Mouse (Mus musculus): Measurements from ENCODE around the gene Phlpp1.

Gene Phlpp1

DNA sequence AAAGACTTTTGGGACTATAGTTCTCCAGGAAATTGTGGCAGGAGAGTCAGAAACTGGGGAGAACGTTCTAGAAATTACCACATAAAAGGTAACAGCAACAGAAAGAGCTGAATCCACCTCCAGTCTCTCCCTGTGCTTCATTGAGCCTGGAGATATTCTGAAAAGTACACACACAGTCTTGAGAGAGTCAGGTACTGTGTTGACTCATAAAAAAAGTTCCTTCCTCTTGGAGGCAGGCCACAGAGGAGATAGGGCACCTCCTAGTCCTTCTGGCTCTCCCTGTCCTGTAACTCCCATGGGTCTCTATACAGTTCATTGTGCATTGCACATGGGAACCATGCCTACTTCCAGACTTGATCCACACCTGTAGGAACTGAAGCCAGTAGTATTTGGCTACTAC, 149.0 kb downstream of the Phlpp1 start:
- no peak for DNase-seq (ENCODE audit: low spot score)

DNA sequence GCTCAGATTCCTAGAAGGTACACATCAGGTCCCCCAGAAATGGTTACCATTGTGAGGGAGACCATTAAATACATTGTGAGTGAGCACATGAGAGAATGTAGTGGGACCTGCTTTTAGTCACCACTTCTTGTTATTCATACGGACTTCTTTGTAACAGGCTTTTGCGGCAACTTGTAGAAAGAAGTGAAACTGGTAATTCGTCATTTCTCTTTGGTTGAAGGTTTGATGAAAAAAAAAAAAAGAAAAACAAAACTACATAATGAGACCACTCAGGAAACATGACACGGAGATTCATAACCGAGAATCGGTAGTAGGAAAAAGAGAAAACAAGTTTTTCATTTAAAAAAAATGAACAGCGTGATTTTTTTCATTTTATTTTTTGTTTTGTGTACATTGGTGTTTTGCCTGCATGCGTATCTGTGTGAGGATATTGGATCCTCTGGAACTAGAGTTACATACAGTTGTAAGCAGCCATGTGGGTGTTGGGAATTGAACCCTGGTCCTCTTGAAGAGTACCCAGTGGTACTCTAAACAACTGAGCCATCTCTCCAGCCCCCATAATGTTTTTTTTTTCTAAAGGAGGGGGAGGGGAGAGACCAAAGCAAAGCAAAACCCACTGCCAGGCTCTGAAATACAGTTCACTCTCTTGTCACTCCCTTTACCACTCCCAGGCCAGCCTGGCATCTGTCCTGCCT, 150.0 kb downstream of the Phlpp1 start:
- no peak for DNase-seq (ENCODE audit: low spot score)

DNA sequence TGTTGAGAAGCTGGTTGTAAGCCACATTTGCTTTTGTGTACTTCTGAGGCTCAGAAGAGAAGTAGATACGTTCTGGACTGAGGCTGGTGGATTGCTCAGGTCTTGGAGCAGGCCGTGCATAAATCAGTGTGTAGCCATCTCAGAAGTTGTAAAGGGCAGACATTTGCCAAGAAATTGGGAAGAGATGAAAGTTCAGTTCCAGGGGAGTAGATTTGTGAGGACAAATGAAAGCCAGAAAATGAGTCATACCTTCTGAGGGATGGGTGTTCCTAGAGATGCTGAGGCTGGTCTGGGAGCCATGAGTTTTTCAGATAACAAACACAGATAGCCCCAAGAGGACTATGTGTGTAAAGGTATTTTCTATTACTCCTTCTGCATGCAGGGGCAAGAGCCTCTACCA, 155.1 kb downstream of the Phlpp1 start:
- no peak for DNase-seq (ENCODE audit: low spot score)

DNA sequence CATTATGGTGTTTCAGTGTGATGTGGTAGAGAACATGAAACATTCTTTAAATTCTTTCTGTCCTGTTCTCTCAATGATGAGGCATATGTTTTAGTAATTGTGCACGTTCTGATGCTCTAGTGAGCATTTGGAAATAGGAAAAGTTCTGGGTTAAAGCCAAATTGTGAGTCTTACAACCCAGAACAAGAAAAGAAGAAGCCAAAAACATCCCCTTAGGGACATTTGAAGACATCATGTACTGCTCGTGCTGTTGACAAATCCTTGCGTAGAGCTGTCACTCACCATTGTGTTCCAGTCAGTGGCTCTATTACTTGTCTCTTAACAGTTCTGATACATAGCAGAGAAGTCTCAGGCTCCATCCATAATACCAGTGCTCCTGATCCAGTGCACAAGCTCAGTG, 170.5 kb downstream of the Phlpp1 start:
- no peak for DNase-seq (ENCODE audit: low spot score)

DNA sequence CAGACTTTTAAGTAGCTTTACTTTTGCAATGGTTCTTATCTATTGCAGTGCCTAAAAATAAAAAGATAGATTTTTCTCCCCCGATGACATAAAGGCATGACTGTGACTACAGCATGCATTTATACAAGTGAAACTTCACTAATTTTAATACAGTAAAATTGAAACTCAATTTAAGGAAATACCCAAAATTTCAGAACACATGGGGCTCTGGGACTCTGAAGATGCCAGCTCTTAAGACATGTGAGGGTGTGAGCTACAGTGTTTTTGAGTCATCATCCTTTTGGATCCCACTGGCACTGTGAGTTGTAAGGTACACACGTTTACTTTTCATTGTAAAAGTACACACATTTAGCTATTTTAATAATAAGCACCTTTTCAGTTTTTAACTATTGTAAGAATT, 173.7 kb downstream of the Phlpp1 start:
- no peak for DNase-seq (ENCODE audit: low spot score)

DNA sequence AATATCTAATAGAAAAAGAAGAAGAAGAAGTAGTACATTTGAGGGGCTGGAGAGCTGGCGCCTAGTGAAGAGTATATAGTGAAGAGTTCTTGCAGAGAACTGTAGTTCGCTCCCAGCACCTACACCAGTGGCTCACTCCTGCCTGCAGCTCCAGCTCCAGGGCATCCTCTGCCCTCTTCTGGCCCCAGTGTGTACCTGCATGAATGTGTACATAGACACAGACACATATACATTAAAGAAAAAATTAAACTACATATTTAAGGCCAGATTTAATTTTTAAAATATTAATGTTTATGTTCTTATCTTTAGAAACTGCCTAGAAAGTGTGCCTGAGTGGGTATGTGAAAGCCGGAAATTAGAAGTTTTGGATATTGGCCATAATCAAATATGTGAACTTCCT, 175.2 kb downstream of the Phlpp1 start:
- no peak for DNase-seq (ENCODE audit: low spot score)

DNA sequence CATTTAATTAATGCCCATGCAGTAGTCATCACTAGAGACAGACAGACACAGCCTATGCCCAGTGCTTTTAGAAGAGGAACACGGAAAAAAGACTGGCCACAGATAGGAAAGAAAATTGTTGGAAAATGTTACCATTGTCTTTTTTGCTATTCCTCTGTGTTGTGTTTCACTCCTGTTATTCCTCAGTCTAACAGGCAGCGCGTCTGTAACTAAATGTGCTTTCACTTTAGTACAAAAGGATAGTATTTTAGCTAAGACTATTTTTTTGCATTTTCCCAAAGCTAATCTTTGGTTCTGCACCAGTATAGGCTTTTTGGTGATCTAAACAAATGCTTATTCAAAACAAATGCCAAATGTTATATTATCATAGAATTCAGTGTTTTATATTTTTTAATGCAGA, 177.6 kb downstream of the Phlpp1 start:
- DNase-seq (ENCODE audit: low spot score) = no peak

DNA sequence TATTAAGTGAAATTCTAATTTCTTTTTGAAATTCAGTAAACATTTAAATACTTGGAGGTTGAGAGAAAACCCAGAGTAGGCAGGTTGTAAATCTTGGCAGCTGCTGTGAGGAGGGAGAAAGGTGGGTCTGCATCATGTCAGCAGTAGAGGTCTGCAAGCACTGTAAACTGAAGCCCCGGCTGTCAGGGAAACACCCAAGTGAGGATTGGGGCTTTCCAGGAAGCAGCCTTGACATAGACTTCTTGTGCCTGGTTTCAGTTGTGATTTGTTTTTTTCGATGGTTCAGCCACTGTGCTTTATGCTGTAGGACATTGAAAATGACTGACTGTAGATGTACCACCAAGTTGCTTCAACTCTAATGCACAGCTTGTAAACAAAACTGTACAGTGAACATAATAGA, 180.0 kb downstream of the Phlpp1 start:
- DNase-seq (ENCODE audit: low spot score) = no peak

DNA sequence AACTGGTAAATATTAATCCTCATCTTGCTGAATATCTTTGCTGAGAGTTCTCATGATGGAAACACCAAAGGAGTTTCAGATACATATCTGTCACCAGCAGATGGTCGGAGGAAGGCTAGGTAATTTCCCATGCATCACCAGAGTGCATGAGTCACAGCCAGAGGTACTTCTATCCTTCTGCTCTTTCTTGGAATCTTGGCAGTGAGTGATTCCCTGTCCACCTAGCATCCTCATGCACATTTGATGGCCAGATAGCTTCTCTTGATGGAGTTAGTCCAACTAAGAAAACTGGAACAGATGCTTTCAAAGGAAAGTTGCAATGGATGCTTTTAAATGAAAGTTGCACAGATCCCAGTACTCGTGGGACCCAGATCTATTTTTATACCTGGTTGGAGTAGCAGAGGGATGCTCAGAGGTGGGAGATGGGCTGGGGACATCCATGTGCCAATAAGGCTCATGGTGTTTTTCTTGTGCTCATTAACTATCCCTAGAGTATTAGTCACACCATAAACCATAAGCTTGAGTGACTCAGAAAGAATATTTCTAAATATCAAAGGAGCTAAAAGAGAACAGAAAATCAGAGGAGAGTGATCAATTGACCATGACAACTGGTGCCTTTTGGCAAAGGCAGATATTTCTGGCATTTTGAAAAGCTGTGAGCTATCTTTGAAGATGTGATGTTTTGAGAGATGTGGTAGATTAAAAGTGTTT, 181.4 kb downstream of the Phlpp1 start:
- DNase-seq (ENCODE audit: low spot score) = no peak

DNA sequence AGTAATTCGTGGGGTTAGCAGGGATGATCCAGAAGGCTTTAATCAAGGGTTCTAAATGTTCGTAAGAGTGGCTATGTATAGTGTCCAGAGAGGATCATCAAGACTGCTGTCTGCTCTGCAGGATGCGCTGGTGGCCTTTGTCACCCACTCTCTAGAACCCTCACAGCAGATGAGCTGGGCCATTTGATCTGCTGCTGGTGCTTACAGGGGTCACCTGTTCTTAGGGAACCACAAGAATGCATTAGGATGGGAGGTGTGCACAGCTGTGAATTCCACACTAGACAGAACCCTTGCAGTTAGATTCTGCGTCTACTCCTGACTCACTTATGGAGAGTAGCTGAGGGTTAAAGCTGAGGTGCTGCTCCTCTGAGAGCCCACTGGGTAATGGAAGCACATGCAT, 182.4 kb downstream of the Phlpp1 start:
- no peak for DNase-seq (ENCODE audit: low spot score)

DNA sequence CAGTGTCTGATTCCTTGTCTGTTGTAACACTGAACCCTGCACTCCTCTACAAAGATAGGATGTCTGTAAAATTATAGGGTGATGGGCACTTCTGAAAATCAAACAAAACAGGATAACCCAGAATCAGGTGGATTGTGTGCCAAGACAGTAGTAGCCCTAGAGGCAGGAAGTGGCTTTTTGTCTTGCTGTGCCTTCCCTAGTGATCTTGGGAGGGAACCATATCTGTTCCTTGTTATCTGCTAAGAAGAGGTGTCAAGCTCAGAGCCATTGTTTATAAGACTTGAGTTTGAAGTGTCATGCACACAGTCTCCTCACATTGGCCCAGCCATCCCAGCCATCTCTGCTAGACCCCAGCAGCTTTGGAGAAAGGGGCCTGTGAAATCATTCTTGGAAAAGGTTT, 187.9 kb downstream of the Phlpp1 start:
- DNase-seq (ENCODE audit: low spot score) = no peak

DNA sequence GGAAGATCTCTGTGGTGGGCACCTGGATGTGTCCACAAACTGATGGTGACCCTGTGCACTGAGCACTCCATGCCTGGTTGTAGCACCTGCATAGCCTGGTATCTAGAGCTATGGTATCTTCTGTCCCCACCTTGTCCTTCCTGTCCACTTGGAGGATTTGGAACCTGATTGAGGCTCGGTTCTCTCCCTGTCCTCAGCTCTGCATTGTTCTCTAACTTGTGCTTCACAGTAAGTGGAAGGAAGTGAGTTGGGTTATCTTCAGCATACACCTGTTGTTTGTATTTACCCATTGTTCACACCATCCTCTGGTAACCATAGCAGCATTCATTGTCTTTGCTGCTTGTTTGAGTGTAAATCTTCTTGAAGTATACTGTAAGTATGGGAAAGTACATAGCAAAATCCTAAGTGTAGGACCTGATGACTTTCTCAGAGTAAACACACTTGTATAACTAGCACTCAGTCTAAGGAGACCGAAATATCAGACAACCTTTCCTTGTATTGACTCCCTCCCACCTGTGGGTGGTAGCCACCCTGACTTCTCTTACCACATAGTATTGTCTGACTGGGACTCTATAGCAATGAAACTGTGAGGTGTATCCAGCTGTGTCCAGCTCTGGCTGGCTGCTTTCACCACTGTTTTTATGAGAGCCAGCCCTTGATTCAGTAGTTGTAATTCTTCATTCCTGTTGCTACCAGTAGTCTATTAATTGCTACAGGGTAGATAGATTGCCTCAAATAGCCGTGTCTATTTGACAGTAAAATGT, 191.5 kb downstream of the Phlpp1 start:
- DNase-seq (ENCODE audit: low spot score) = no peak

DNA sequence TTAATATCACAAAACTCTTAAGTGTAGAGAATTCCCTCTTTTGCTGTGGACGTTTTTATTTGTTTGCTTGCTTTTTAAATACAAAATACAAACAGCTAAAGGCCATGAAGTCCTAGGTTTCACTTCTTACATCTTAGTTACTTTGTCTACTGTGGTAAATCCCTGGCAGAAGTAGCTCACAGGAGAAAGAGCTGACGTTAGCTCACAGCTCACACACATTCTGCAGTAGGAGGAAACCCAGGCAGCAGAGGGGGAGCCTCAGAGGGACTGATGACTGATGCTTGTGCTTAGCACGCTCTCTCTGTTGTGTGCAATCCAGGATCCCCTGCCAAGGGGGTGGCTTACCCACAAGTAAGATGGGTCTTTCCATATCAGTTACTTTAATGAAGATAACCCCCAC, 197.8 kb downstream of the Phlpp1 start:
- DNase-seq (ENCODE audit: low spot score) = no peak

DNA sequence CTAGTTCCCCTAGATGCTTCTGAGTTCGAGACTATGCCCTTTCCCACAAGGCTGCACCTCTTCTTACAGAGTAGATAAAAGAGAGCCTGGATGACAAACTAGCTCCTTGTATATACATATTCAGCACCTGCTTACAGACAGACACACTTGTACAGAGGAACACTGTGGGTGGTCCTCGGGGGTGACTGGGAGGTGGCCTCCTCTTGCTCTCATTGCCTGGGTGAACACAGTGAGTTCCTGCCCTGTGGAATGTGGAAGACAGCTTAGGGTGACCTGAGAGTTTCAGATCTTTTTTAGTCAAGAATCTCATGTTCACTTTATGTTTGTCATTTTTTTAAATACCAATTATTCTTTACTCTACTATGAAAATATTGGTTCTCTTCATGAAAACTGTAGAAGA, 200.9 kb downstream of the Phlpp1 start:
- no peak for DNase-seq (ENCODE audit: low spot score)

DNA sequence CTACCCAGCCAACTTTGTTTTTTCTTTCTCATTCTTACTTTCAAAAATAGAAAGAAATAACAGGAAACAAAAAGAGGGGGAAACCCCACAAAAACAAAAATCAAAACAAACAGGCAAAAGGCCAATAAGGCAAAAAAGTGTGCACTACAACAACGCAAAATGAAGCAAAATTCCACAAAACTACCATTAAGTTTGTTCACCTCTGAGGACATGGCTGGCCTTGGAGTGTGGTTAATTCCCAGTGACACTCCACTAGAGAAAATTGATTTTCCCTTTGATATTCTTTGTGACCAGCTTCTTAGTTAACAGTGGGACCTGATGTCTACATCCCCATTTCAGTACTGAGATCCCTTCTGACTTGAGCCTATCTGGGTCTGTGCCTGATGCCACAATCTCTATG, 202.1 kb downstream of the Phlpp1 start:
- DNase-seq (ENCODE audit: low spot score) = no peak

DNA sequence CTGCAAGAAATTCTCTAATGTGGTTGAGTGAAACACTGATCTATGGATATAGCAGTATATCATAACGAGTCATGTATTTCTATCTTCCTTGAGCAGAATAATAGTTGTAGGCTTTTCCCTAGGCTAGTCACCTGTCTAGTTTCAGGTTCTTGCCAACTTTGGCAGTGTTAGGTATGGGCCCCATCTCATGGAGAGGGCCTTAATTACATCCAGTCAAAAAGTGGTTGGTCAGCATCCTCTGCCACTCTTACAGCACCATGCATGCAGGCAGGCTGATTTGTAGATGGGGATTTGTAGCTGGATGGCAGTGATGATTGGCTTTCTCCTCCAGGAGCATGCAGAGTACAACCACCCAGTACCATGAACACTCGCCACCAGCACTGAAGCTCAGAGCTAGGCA, 202.7 kb downstream of the Phlpp1 start:
- no peak for DNase-seq (ENCODE audit: low spot score)

DNA sequence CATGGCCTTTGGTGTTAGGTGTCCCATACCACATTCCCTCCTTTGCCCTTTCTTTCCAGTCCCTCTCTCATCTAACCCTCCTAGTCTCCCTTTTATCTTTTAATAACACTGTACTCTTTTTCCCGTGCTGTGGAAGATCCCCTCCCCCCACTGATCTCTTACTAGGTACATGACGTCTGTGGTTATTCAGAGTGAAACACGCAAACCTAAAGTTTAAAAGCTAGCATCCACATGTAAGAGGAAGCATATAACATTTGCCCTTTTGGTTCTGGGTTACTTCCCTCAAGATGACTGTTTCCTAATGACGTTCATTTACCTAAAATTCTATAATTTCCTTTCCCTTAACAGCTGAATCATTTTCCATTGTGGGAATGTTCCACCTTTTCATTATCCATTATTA, 203.4 kb downstream of the Phlpp1 start:
- no peak for DNase-seq (ENCODE audit: low spot score)

DNA sequence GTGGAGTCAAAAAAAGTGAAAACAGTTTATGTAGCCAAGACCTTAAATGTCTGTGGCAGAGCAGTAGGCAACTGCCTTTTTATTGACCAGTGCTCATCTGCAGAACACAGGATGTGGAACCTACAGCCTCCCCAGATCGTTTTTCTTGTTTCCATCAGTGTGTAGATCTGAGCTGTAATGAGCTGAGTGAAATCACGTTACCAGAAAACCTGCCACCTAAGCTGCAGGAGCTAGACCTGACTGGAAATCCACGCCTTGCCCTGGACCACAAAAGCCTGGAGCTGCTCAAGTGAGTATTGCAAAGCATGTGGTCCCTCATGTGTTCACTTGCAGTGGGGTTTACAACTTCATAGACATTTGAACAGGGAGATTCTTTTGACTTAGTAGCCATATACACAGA, 204.5 kb downstream of the Phlpp1 start:
- no peak for DNase-seq (ENCODE audit: low spot score)

DNA sequence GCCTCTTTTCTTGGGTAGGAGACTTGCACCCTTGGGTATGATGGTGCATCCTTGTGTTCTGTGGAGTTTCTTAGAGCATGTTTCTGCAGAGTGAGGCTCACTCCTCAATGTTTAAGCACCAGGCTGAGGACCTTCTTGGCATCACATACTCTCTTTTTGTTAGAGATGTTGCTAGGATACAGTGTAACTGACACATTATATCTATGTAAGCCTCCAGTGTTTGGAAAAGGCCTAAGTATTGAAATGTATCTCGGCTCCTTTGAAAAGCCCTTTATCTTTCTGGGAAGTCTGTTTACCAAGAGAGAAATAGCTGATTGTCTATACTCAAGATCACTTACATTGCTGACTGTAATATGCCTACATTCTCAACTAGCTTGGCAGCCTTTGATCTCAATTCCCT, 208.9 kb downstream of the Phlpp1 start:
- no peak for DNase-seq (ENCODE audit: low spot score)

DNA sequence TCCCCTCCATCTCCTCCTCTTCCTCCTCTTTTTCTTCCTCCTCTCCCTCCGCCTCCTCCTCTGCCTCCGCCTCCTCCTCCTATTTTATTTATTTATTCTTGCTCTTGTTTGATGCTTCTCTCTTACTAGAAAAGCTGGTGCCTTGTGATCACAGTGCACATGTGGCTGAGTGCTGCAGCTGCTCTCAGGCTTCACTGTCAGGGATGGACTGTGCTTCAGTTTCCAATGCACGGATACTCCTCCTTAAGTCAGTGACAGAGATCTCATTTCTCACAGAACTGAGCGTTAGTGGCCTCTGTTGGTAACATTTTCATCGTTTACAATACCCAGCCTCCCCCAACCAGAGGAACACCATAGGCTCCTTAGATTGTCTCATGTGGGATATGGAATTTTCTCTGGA, 215.0 kb downstream of the Phlpp1 start:
- no peak for DNase-seq (ENCODE audit: low spot score)

DNA sequence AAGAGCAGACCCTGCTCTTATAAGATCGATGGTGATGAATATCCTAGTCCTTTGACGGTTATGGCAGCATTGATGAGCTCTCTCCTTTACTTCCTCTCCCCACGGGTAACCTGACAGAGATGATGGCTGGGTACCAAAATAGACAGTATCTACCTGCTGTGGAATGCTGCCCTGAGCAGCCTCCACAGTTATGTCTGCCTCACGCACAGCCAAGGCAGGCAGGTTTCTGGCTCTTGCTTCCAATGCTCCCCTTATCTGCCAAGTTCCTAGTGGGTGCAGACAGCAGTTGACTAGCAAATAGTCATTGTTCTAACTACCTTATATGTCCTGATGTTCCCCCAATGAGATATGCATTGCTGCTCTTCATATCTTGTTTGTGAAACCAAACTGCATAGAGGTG, 215.7 kb downstream of the Phlpp1 start:
- no peak for DNase-seq (ENCODE audit: low spot score)

DNA sequence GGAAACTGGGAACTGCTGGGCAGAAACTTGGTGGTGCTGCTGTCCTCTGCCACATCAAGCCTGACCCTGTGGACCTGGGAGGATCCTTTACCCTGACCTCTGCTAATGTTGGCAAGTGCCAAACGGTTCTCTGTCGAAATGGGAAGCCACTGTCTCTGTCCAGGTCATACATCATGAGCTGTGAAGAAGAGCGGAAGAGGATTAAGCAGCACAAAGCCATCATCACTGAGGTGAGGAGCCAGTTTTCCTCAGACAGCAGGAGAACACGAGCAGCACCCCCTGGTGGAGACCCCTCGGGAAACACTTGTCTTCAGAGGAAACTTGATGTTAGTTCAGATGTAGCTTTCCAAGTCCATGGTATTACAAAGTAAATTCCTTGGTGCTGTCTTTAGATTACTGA, 218.1 kb downstream of the Phlpp1 start:
- DNase-seq (ENCODE audit: low spot score) = no peak

DNA sequence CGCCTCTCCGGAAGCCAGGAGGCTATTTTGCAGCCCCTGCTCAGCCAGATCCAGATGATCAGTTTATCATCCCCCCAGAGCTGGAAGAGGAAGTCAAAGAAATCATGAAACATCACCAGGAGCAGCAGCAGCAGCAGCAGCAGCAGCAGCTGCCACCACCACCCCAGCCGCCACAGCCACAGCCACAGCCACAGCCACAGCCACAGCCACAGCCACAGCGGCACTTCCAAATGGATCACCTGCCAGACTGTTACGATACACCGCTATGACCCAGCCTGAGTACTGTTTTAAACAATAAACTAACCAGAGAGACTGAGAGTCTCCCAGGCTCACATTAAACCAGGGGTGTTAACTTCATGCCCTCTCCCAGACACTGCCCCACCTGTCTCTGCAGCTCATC, 221.5 kb downstream of the Phlpp1 start:
- no peak for DNase-seq (ENCODE audit: low spot score)

Data from urinary bladder, postnatal 10 days (tissue).